Mouse (Mus musculus) heart, embryonic 11.5 days (tissue): Measurements from ENCODE around the gene Tex22. TPM values are rescaled to one million over a fixed set of nuclear protein-coding genes. Genes with fewer than 3 reads are reported as not detected.
A peak's percentile ranks its signal among the peaks of the same experiment; 100 is the strongest.

Source experiments
- ATAC-seq: fragments of 200-750 bp; cut with Nextera tagmentation; replicated peaks from 2 replicates; pipeline ENCODE4 v1.8.0; 2017; ENCODE audit warnings: moderate library complexity; ENCODE audit not compliant: insufficient number of reproducible peaks, low FRiP score, low TSS enrichment
- H3K27ac ChIP-seq: fragments of 300-500 bp; sonication (generic); 2 replicates; pipeline ENCODE4 v1.5.1; 2014; ENCODE audit warnings: mild to moderate bottlenecking, low read depth, low read length
- H3K27me3 ChIP-seq: fragments of 300-500 bp; sonication (generic); 2 replicates; pipeline ENCODE4 v1.6.1; 2014; ENCODE audit warnings: mild to moderate bottlenecking, low read length, mixed read lengths; ENCODE audit not compliant: control insufficient read depth, insufficient read depth
- H3K36me3 ChIP-seq: fragments of 300-500 bp; sonication (generic); 2 replicates; pipeline ENCODE4 v1.6.1; 2014; ENCODE audit warnings: mild to moderate bottlenecking, low read length, moderate library complexity, mixed read lengths; ENCODE audit not compliant: control insufficient read depth, insufficient read depth
- H3K4me1 ChIP-seq: fragments of 300-500 bp; sonication (generic); 2 replicates; pipeline ENCODE4 v1.6.1; 2014; ENCODE audit warnings: low read length; ENCODE audit not compliant: control insufficient read depth, insufficient read depth
- H3K4me2 ChIP-seq: fragments of 300-500 bp; sonication (generic); 2 replicates; pipeline ENCODE4 v1.6.1; 2014; ENCODE audit warnings: mild to moderate bottlenecking, moderate library complexity
- H3K4me3 ChIP-seq: fragments of 300-500 bp; sonication (generic); 2 replicates; pipeline ENCODE4 v1.5.1; 2014; ENCODE audit warnings: low read depth, low read length
- H3K9ac ChIP-seq: fragments of 300-500 bp; sonication (generic); 2 replicates; pipeline ENCODE4 v1.6.1; 2014; ENCODE audit warnings: mild to moderate bottlenecking, low read depth, low read length, moderate library complexity
- H3K9me3 ChIP-seq: fragments of 300-500 bp; sonication (generic); replicated peaks from 2 replicates; pipeline ENCODE4 v1.6.1; 2016; ENCODE audit warnings: low read length; ENCODE audit not compliant: control insufficient read depth
- WGBS: fragments of 180-500 bp; shearing (Covaris S2); extraction: QIAGEN DNeasy Blood & Tissue Kit; methylation state at CpG from one replicate; pipeline ENCODE4 v1.1.7; 2014; ENCODE audit not compliant: insufficient replicate concordance; 5-methylcytosine and 5-hydroxymethylcytosine counted together
- polyA plus RNA-seq: library from polyadenylated mRNA; unstranded; fragments of >200 nt; fragmentation: Nextera tagmentation; extraction: Ambion mirVana; gene quantifications from 2 replicates; pipeline ENCODE4 v1.2.1, GENCODE M21; 2014

The Tex22 gene
- polyA plus RNA-seq, 1 experiment from 2014 or later = 0.16 TPM

DNA sequence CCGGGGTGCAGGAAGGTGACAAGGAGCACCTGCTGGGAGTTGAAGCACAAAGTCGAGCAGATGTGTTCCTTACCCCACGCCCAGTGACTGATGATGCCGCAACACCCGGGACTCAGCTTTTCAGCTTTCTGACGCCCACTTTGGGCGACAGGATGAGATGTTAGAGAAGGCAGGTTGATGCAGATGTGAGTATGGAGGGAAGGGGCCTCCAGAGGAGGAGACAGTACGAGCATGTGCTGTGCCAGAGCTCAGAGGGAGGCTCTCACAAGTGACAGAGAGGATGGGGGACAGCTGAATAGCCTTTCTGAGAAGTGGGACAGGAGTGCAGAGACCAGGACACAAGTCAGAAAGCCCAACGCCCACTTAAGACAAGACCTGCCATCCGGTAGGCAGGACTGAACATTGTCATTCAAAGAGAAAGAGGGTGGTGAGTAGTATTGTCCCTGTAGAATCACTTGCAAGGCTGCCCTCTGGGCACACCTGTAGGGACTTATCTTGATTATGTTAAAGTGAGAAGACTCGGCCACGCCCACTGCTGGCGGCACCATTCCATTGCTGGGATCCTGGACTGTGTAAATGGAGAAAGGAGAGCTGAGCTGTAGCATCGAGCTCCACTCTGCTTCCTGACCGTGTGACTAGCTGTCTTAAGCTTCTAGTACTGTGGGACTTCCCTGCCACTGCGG lies 40.7 kb downstream of the Tex22 start:
- Histone ChIP-seq H3K36me3 (peaks cover 25% of the 10 kb centered on the region), H3K4me1 (peaks cover 8% of the 10 kb centered on the region; the same call in 1 of the 2 replicates)

DNA sequence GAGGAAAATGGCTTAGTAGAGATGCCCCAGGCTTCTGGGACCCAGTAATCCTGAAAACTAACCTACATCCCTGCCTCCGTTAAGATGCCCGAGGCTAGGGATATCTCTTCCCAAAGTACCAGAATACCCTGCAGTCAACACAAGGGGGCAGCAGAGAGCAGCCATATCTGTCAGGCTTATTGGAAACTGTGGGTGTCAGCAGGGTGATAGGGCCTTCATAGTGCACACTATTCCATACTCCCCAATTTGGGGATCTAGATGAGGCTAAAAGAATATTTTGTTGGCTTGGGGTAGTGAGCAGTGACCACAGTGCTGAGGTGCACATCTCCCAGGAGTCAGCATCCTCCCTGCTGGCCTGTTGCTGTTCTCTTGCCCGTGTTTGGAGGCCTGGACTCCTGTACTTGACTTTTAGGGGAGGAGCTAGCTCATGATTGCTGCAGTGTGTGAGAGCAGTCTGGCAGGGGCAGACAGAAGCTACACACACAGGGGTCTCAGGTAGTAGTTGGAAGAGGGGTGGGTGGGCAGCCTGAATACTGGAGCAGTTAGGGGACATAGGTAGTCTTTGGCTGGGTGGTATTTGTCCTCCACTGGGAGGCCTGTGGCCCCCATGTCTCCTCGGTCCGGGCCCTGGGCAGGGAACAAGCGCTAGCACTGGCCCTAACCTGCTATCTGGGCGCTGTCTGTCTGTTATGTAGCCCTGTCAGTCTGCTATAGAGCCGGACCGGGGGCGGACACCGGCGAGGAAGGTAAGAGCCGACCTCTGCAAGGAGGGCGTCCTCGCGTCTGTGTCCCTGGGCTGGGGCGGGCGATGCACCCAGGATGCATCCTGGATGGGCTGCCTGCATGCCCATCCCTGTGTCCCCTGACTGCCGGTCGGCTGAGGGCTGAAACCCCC lies 45.5 kb downstream of the Tex22 start:
- H3K9ac ChIP-seq = no peak overlapping the region
- H3K27me3 ChIP-seq = no peaks in the 10 kb centered on the region
- H3K4me3 ChIP-seq = no peak overlapping the region
- H3K4me2 ChIP-seq = no peak overlapping the region
- H3K27ac ChIP-seq = 0 out of 2 replicates have a peak overlapping the region, but pooled peaks have one; percentile 22
- ATAC-seq = peak; percentile 22; the same call in 1 of the 2 replicates
- H3K36me3 ChIP-seq = peaks cover 38% of the 10 kb centered on the region
- no peaks in the 10 kb centered on the region for H3K9me3 ChIP-seq
- 77% methylated on average over 20 of the region's 20 CpGs for WGBS
- peaks cover 9% of the 10 kb centered on the region; the same call in 1 of the 2 replicates for H3K4me1 ChIP-seq

More for the DNA sequence above, 40.7 kb downstream of the Tex22 start:
- Histone ChIP-seq H3K9me3 (no peaks in the 10 kb centered on the region), H3K4me2 (no peak overlapping the region), H3K27ac (no peak overlapping the region), H3K27me3 (no peaks in the 10 kb centered on the region), H3K4me3 (no peak overlapping the region), H3K9ac (no peak overlapping the region)
- ATAC-seq = no peak
- 79% methylated on average over 16 of the region's 16 CpGs for WGBS

DNA sequence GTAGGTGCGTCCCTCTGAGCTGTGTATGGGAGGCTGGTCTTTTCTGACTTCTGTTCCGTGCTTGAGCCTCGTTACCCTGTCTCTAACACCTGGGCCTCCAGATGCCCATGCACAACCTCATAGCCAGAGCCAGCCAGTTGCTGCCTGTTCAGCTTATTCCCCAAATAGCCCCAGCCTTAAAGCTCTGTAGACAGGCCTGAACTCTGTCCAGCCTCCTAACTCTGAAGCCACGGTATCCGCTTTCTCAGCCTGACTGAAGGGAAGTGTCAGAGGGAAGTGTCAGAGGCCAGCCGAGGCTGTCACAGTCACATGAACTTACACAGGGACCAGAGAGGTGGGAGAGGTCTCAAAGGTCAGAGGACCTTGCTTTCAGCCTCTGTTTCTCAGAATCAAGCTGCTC lies 50.4 kb downstream of the Tex22 start:
- no peak overlapping the region for H3K4me2 ChIP-seq
- no peaks in the 10 kb centered on the region for H3K9me3 ChIP-seq
- WGBS = 63% methylated on average over 6 of the region's 6 CpGs
- H3K27me3 ChIP-seq = no peaks in the 10 kb centered on the region
- H3K4me1 ChIP-seq = peaks cover 4% of the 10 kb centered on the region; the same call in 1 of the 2 replicates
- ATAC-seq = no peak
- no peak overlapping the region for H3K9ac ChIP-seq
- peak overlapping the region; percentile 31; the same call in 1 of the 2 replicates for H3K27ac ChIP-seq
- peaks cover 56% of the 10 kb centered on the region for H3K36me3 ChIP-seq
- no peak overlapping the region for H3K4me3 ChIP-seq

GRCm38 (mm10) chr12:113130732-113131131 lies 56.4 kb downstream of the Tex22 start:
- Histone ChIP-seq H3K4me2 (no peak overlapping the region), H3K4me3 (no peak overlapping the region), H3K27ac (no peak overlapping the region), H3K4me1 (peaks cover 39% of the 10 kb centered on the region), H3K27me3 (no peaks in the 10 kb centered on the region), H3K36me3 (peaks cover 70% of the 10 kb centered on the region), H3K9me3 (no peaks in the 10 kb centered on the region), H3K9ac (no peak overlapping the region)
- WGBS = 90% methylated on average over 8 of the region's 8 CpGs
- no peak for ATAC-seq

DNA sequence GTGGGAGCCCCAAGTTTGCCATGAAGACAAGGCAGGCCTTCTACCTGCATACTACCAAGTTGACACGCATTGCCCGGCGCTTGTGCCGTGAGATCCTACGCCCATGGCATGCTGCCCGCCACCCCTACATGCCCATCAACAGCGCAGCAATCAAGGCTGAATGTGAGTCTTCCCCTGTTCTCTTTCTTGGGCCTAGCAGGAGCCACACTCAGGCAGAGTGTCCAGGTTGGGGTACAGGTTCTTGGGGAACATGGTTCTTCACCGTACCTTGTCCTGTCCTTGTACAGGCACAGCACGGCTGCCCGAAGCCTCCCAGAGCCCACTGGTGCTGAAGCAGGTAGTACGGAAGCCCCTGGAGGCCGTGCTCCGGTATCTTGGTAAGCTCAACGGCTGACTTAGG lies 57.3 kb downstream of the Tex22 start:
- Histone ChIP-seq H3K27me3 (no peaks in the 10 kb centered on the region), H3K4me1 (peaks cover 47% of the 10 kb centered on the region), H3K27ac (peak overlapping the region; percentile 96), H3K9ac (no peak overlapping the region), H3K9me3 (no peaks in the 10 kb centered on the region), H3K4me3 (no peak overlapping the region), H3K4me2 (no peak overlapping the region), H3K36me3 (peaks cover 72% of the 10 kb centered on the region)
- ATAC-seq = no peak
- WGBS = 93% methylated on average over 14 of the region's 14 CpGs

DNA sequence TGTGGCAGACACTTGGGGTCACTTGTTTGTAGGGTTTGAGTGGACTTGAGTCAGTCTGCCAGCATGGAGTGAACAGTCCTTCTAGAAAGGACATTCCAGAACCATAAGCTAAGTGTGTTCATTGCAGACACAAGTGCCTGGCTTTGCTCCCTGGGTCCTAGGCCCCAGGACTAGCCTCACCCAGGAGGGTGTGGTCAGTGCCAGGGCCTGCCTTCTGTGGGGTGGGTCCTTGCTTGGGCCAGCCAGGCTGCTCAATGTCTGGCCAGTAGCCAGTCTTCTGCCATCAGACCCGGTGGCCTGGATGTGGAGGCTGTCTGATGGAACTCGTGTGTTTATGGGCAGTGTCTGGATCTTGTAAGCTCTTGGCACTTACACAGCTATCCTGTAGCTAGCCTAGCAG lies 58.3 kb downstream of the Tex22 start:
- peak overlapping the region; percentile 96 for H3K27ac ChIP-seq
- WGBS = 31% methylated on average over 2 of the region's 2 CpGs
- peak; percentile 80 for ATAC-seq
- H3K9me3 ChIP-seq = no peaks in the 10 kb centered on the region
- no peak overlapping the region for H3K4me3 ChIP-seq
- H3K9ac ChIP-seq = no peak overlapping the region
- H3K4me2 ChIP-seq = no peak overlapping the region
- H3K27me3 ChIP-seq = no peaks in the 10 kb centered on the region
- peaks cover 76% of the 10 kb centered on the region for H3K36me3 ChIP-seq
- H3K4me1 ChIP-seq = peaks cover 56% of the 10 kb centered on the region

DNA sequence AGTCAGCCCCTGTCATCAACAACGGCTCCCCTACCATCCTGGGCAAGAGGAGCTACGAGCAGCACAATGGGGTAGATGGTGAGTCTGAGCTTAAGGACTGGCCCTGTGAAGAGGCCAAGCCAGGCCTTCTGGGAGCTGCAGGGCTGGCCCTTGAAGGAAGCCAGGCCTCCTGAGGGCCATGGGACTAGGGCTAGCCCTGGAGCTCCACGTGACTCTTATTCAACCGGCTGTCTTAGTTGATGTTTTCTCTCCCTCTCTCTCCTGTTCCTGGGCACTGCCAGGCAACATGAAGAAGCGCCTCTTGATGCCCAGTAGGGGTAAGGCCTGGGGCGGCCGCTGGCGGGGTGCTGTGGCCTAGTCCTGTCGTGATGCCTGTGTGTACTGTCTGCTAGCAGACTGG lies 59.0 kb downstream of the Tex22 start:
- WGBS = 73% methylated on average over 9 of the region's 9 CpGs
- no peak overlapping the region for H3K9ac ChIP-seq
- H3K9me3 ChIP-seq = no peaks in the 10 kb centered on the region
- peaks cover 60% of the 10 kb centered on the region for H3K4me1 ChIP-seq
- ATAC-seq = 0 out of 2 replicates have a peak, but pooled peaks have one; percentile 2
- no peaks in the 10 kb centered on the region for H3K27me3 ChIP-seq
- H3K4me2 ChIP-seq = no peak overlapping the region
- peaks cover 70% of the 10 kb centered on the region for H3K36me3 ChIP-seq
- H3K4me3 ChIP-seq = no peak overlapping the region
- peak overlapping the region; percentile 96 for H3K27ac ChIP-seq

GRCm38 (mm10) chr12:113133861-113134403 lies 59.6 kb downstream of the Tex22 start:
- H3K9ac ChIP-seq = no peak overlapping the region; the same call in 1 of the 2 replicates
- H3K9me3 ChIP-seq = no peaks in the 10 kb centered on the region
- peaks cover 63% of the 10 kb centered on the region for H3K36me3 ChIP-seq
- H3K27me3 ChIP-seq = no peaks in the 10 kb centered on the region
- H3K4me1 ChIP-seq = peaks cover 67% of the 10 kb centered on the region
- H3K4me3 ChIP-seq = no peak overlapping the region
- no peak for ATAC-seq
- no peak overlapping the region for H3K4me2 ChIP-seq
- peak overlapping the region; percentile 96; the same call in 1 of the 2 replicates for H3K27ac ChIP-seq
- WGBS = 67% methylated on average over 5 of the region's 5 CpGs
